Mouse (Mus musculus) monocyte, adult 5-6 weeks (primary cell): ENCODE results near the gene Ccdc88c. TPM values are rescaled to one million over a fixed set of nuclear protein-coding genes. Genes with fewer than 3 reads are reported as not detected.

Source experiments
- ATAC-seq: fragments of 153-309, 156-312 bp; replicated peaks from 2 replicates; pipeline ENCODE4 v1.8.0; 2017; ENCODE audit warnings: mild to moderate bottlenecking; ENCODE audit not compliant: low TSS enrichment, insufficient number of reproducible peaks, severe bottlenecking, poor library complexity, low FRiP score
- total RNA-seq: library from RNA; stranded (forward); fragments of 200-1000, 200-491, 200-594 nt; gene quantifications from 3 replicates; pipeline ENCODE4 v1.2.3, GENCODE M21; 2017

Gene Ccdc88c
- total RNA-seq, 1 experiment from 2014 or later, result 350 TPM

GRCm38 (mm10) chr12:100983565-100983964 lies 45.3 kb downstream of the Ccdc88c start:
- ATAC-seq, result no peak

DNA sequence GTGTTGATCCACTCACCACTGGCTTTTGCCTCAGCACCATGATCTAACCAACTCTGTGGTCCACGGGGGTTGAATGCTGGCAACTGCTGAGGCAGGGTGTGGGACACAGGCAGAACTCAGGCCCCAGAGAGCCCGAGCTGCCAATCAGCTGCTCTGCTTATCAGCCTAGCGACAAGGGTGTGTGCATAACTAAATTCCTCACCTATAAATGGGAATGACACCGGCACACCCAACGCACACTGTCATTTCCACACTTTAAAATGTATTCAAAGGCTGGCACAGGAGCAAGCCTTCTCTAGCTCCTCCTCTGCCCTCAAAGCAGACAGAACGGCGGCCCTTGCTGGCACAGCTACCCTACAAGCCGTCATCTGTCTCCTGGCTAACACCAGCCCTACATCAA lies 46.6 kb downstream of the Ccdc88c start:
- ATAC-seq, result no peak

DNA sequence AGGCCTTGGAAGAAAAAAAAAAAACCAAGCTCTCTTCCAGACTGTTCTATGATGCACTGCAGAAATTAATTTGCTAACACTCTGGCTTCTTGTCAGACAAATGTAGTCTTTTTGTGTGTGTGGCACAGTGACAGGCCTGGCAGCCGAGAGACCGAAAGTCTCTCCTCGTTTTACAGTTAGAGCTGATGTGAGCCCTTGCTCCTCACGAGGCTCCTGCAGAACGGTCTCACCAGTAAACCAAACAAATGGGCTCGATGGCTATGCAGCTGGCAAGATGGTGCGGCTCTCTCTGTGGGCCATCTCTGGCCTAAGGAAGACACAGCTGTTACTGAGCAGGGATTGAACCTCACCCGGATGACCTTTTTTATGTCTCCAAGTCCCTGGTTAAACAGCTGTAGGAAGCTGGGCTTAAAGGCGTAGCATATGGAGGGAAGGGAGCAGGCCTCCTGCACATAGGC lies 48.3 kb downstream of the Ccdc88c start:
- no peak for ATAC-seq

DNA sequence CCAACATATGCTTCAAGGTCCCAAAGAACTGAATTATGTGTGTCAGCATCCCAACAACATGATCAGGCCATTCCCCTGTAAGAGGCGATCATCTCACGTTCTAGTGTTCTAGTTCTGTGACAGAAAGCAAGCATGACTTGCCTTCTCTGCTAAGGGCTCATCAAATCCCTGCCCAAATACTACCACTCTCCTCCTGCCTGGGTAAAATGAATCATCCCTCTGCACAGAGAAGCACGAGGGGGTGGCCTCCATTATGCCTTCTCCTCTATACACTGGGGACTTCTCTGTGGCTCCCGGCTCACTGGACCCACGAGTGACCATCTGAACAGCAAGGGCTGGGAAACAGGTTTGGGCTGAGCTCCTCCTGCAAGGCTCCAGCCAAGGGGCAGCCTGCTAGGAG lies 49.2 kb downstream of the Ccdc88c start:
- no peak for ATAC-seq

DNA sequence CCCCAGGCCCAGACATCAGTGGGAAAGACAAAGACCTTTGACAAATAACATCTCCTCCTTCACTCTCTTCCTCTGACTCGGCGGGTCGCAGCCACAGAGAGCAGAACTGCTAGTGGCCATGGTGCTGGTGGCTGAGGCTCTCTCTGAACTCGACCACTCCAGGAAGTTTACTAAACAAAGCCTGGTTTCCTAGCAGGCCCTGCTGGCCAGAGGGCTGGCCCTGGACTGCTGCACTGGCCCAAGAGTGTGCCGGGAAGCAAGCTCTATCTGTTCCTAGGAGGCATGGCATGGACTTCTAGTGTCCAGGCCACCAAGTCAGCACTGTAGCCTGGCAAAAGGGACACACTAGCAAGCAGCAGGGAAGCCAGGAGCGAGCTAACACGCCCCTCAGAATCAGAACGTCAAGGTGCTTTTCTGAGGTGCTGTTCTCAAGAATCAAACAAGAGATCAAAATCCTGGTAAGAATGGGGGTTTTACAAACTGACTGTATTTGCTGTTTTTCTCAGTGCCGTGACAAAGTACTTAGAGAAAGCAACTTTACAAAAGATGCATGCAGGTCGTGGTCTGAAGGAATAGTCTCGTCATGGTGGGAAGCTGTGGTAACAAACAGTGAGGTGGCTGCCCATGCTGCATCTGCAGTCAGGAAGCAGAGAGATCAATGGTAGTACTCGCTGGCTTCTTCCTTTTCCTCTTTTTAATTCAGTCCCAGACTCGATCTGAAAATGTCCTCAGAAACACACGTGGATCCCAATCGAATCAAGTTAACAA lies 50.7 kb downstream of the Ccdc88c start:
- no peak for ATAC-seq

DNA sequence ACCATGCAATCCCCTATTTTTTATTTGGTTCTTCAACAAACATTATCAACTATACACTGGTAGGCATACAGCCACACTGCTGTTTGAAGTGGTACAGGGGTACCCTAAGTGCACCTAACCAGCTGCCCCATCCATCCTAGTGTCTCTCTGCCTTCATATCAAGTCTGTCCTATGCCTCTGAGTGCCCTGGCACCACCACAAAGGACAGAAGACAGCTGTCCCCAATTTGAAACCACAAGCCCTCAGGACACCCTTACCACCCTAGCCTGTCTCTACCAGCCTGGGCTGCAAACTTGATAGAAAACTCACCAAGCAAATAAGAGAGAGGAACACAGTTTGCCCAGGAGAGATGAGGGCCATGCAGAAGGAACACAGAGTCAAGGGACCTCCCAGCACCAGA lies 51.3 kb downstream of the Ccdc88c start:
- ATAC-seq, result no peak

DNA sequence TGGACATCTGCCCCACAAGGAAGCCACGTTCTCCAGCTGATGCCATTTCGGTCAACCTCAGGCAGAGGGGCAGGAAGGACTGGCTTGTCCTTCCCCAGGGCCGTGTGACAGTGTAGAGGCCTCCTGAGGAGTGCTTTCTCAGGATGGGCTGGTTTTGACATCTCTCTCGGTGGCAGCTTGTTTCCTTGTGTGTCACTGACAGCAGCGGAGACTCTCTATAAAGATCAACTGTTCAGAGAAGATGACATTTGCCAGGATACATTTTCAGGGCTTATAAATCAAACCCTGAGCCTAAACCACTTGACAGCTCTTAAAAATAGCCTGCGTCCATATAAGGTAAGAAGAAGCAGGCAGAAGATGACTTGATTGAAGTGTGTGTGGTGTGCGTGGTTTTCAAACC lies 59.0 kb downstream of the Ccdc88c start:
- ATAC-seq, result no peak

DNA sequence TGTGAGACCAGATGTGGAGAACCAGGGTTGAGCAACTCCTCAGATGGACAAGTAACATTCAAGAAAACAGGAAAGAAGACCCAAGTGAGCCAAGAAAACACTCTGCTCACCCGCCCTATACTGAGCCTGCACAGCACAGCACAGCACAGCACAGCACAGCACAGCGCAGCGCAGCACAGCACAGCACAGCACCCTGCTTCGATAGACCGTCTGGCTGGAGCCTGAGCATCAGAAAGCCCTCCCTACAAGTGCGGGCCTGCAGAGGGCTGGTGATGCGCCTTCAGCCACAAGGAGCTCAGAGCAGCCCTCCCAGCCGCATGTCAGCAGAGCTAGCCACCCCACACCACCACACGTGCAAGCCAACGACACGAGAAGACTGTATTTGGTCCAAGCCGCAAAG lies 61.5 kb downstream of the Ccdc88c start:
- no peak for ATAC-seq

- no peak for ATAC-seq
These were observed 62.6 kb downstream of the Ccdc88c start for GRCm38 (mm10) chr12:100966253-100966652.

- no peak for ATAC-seq
These were observed 63.6 kb downstream of the Ccdc88c start for GRCm38 (mm10) chr12:100965298-100965697.

GRCm38 (mm10) chr12:100958621-100959592 lies 69.9 kb downstream of the Ccdc88c start:
- ATAC-seq, result no peak

GRCm38 (mm10) chr12:100958006-100958405 lies 70.8 kb downstream of the Ccdc88c start:
- ATAC-seq, result peak; percentile 71

DNA sequence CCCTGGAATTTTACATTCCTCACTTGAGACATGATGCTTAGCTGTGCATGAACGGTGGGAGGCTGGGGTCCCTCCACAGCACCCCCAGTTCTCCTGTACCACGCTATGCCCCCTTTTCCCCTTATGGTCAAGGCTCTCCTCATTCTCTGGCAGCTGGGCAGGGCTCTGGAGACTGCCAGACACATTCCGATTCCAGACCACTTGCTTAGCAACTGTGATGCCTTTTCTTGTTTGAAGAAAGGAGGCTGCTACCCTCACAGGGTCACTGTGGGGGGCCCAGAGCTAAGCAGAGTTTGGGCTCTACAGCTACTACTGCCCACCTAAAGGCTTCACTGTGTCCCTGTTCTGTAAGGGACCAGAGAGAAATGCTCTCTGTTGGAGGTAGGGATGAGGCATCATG lies 71.6 kb downstream of the Ccdc88c start:
- ATAC-seq, result no peak

DNA sequence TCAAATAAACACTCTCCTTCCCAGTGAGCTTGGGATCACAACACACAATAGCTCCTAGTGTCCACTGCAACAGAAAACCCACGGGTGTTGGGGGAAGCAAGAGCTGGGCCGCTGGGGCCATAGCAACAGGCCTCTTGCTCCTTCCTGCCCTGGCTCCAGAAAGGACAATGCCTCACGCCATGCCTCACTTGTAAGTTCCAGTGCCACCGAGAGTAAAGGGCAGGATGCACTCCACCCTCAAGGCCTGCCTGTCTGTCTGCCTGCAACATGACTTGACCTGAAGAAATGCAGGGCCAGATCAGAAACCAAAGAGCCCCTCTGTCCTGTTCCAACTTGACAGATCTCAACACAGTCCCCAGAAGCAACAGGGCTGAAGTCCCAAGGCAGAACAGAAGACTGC lies 72.0 kb downstream of the Ccdc88c start:
- no peak for ATAC-seq

DNA sequence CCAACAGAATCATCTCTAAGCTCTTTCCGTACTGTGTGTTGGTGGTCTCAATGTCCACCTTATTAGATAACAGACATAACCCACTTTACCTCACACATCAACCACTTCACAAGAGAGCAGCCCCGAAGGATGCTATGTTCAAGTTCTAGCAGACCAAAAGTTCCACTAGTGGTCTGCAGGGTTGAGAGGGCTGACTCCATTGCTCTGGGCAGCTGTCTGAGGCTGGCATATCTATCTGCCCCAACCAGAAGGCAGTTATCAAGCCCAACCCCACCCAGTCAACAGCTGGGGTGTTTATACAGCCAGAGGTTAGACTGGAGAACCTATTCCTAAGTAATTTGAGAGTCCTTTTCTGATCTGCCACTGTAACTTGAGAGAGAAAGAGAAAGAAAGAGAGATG lies 72.8 kb downstream of the Ccdc88c start:
- ATAC-seq, result no peak

GRCm38 (mm10) chr12:100953926-100954325 lies 74.9 kb downstream of the Ccdc88c start:
- no peak for ATAC-seq

DNA sequence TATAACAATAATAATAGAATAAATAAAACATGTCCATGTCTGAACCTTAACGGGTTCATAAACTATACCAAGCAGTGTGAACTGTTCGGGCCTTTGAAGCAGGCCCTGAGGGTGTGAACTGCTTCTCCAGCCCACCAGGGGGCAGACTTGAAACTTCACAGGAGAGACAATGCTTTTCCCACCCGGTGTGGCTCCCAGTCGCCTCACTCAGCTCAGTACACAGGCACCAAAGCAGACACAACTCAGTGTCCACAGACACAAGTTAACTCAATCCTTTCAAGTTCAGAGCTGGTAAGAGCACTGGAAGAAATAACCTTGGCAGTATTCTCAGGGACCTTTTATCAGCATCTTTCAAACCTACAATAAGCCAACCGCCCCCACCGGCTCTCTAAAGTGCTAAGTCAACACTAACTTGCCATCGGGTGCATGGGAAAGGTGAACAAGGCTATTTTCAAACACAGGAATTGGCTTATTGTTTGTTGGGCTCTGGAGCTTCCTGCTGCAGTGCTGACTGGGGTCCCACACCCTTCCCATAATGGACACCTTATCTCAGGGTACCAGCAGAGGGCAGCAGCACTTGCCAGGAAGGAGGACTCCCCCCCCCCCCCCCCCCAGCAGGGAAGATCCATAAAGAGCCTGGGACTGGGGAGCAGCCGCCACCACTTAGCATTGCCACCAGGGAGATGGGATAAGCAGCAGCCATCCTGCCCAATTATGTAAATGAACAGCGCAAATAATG lies 76.5 kb downstream of the Ccdc88c start:
- peak; percentile 74 for ATAC-seq

DNA sequence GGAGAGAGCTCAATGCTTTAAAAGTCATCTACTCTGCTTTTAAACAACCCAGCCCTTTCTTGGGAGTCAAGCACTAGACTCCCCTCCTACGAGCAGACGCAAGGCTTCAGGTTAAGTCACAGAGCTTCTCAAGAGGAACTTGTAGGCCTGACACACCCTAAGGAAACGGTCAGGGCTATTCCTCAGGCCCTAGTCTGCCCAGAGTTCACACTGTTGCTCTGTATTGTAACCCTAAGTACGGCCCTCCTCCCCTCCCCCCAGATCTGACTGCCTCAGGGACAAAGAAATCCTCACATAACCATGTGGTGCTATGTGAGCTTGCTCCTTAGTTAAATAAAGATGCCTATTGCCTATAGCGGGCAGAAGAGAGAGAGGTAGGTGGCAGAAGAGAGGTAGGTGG lies 79.7 kb downstream of the Ccdc88c start:
- ATAC-seq, result no peak

GRCm38 (mm10) chr12:100948021-100948420 lies 80.8 kb downstream of the Ccdc88c start:
- no peak for ATAC-seq
